Comparison of ENCODE assay signal across 20 mouse cellular contexts in genomic region chr2:137153825-137154224, GRCm38 (mm10). TPM values are rescaled to one million over a fixed set of nuclear protein-coding genes. Genes with fewer than 3 reads are reported as not detected.
A peak's percentile ranks its signal among the peaks of the same experiment; 100 is the strongest.
DNase-seq lines count a peak whose midpoint lies in the region; ATAC-seq and TF ChIP-seq lines count a peak whose summit lies in the region.
"Had no signal": no experiment of that assay in that cellular context is flagged by ENCODE, and none has a peak within 500 bp of the region (broad histone marks: within the 10 kb centered on the region; RNA-seq: fewer than 3 reads in every experiment).

No protein-coding gene starts in this region.

- no peaks in the 10 kb centered on the region for H3K9me3 ChIP-seq in hindbrain, embryonic 13.5 days
- H3K9me3 ChIP-seq in hindbrain, postnatal 0 days (ENCODE audit: low read length) = no peaks in the 10 kb centered on the region
- H3K9me3 ChIP-seq: heart, embryonic 10.5 days; limb, embryonic 15.5 days; neural tube, embryonic 15.5 days; stomach, embryonic 15.5 days had no signal

- WGBS in hindbrain, embryonic 13.5 days = 52% methylated on average over 4 of the region's 4 CpGs
- 66% methylated on average over 4 of the region's 4 CpGs for WGBS in hindbrain, postnatal 0 days

- 0 out of 2 replicates have a peak overlapping the region, but pooled peaks have one; percentile 30 for H3K27ac ChIP-seq in hindbrain, embryonic 13.5 days
- no peak overlapping the region for H3K27ac ChIP-seq in hindbrain, postnatal 0 days
- H3K27ac ChIP-seq: heart, embryonic 10.5 days; limb, embryonic 15.5 days; neural tube, embryonic 15.5 days; stomach, embryonic 15.5 days had no signal

- no peaks in the 10 kb centered on the region for H3K27me3 ChIP-seq in hindbrain, embryonic 13.5 days
- no peaks in the 10 kb centered on the region for H3K27me3 ChIP-seq in hindbrain, postnatal 0 days (ENCODE audit: insufficient read depth, low read length)
- H3K27me3 ChIP-seq: limb, embryonic 15.5 days; neural tube, embryonic 15.5 days; stomach, embryonic 15.5 days had no signal

- TF ChIP-seq CTCF in hindbrain, postnatal 0 days (IDR thresholded peaks at IDR 0.05; ENCODE audit: low read depth) = no peak

- no peak overlapping the region for H3K9ac ChIP-seq in hindbrain, embryonic 13.5 days
- H3K9ac ChIP-seq in hindbrain, postnatal 0 days (replicated peaks; ENCODE audit: low read length) = no peak overlapping the region
- H3K9ac ChIP-seq: limb, embryonic 15.5 days; neural tube, embryonic 15.5 days; stomach, embryonic 15.5 days had no signal

- no peak overlapping the region for H3K4me3 ChIP-seq in hindbrain, embryonic 13.5 days
- no peak overlapping the region for H3K4me3 ChIP-seq in hindbrain, postnatal 0 days (ENCODE audit: low read length)
- H3K4me3 ChIP-seq: erythroblast, embryonic 14.5 days; heart, embryonic 10.5 days; limb, embryonic 15.5 days; neural tube, embryonic 15.5 days; stomach, embryonic 15.5 days had no signal

- H3K4me2 ChIP-seq in hindbrain, embryonic 13.5 days = no peak overlapping the region
- H3K4me2 ChIP-seq in hindbrain, postnatal 0 days (ENCODE audit: low read depth, low read length) = no peak overlapping the region
- H3K4me2 ChIP-seq: limb, embryonic 15.5 days; neural tube, embryonic 15.5 days; stomach, embryonic 15.5 days had no signal

- no peaks in the 10 kb centered on the region for H3K4me1 ChIP-seq in hindbrain, embryonic 13.5 days (replicated peaks)
- no peaks in the 10 kb centered on the region for H3K4me1 ChIP-seq in hindbrain, postnatal 0 days (ENCODE audit: insufficient read depth, low read length)
- H3K4me1 ChIP-seq: heart, embryonic 10.5 days; neural tube, embryonic 15.5 days; stomach, embryonic 15.5 days had no signal

- no peaks in the 10 kb centered on the region for H3K36me3 ChIP-seq in hindbrain, embryonic 13.5 days
- H3K36me3 ChIP-seq in hindbrain, postnatal 0 days (ENCODE audit: insufficient read depth, low read length) = no peaks in the 10 kb centered on the region
- H3K36me3 ChIP-seq: heart, embryonic 10.5 days; limb, embryonic 15.5 days; neural tube, embryonic 15.5 days; stomach, embryonic 15.5 days had no signal

- DNase-seq in hindbrain, postnatal 0 days (ENCODE audit: low spot score) = no peak
- DNase-seq in adipocyte (ENCODE audit: low spot score) = peak; percentile 28
- DNase-seq in kidney, adult 11 months = peak; percentile 4
- DNase-seq in kidney, postnatal 14 days = peak; percentile 47
- no peak for DNase-seq in thymus, postnatal 0 days (ENCODE audit: low spot score)
- DNase-seq in adrenal gland, postnatal 4 days (ENCODE audit: low spot score in 2 of 2) = no peak
- DNase-seq: adrenal gland, adult 2 months; cerebellum, adult 8-10 months; gastrocnemius, postnatal 25 days; layer of hippocampus, adult 9-11 months; lung, postnatal 14 days; spleen, adult 18-20 months; thymus, postnatal 14 days had no signal

- ATAC-seq in hindbrain, embryonic 13.5 days (ENCODE audit: low FRiP score) = no peak
- no peak for ATAC-seq in hindbrain, postnatal 0 days

RNA-seq across cellular contexts. Expression of gene Jag1, which starts 37.4 kb away (rescaled TPM):
- 16.3 and 17.7 TPM in 2 replicates for polyA plus RNA-seq in hindbrain, embryonic 13.5 days (2015; fragmentation: Nextera tagmentation; extraction: Ambion mirVana)
- 8.5 and 8.7 TPM in 2 replicates for total RNA-seq in hindbrain, postnatal 0 days (2014; rRNA removed)
- 4.9 and 5.5 TPM in 2 replicates for polyA plus RNA-seq in hindbrain, postnatal 0 days (2015; fragmentation: Nextera tagmentation; extraction: Ambion mirVana)
- 3.5 and 4.2 TPM in 2 replicates for polyA plus RNA-seq in thymus, postnatal 0 days (2015; fragmentation: Nextera tagmentation; extraction: Ambion mirVana)
- 10 to 100 TPM; 17.0 to 29.9 TPM for total RNA-seq in adrenal gland, postnatal 4 days (2021)
- total RNA-seq: megakaryocyte-erythroid progenitor cell, adult 5-6 weeks had no signal
- polyA plus RNA-seq: erythroblast, embryonic 14.5 days had no signal

Comparison
In these comparisons a context has a peak if more than half of its experiments do, and no peak if none do; other contexts are left out.
1. DNase-seq: peak in adipocyte (single experiment), kidney, adult 11 months (single experiment) and kidney, postnatal 14 days (single experiment); none in hindbrain, postnatal 0 days (single experiment), thymus, postnatal 0 days (single experiment) and adrenal gland, postnatal 4 days (0 of 2).